Mouse (Mus musculus) heart, adult 2 months (tissue): ENCODE results near the gene Dxo. TPM values are rescaled to one million over a fixed set of nuclear protein-coding genes. Genes with fewer than 3 reads are reported as not detected.

Source experiments
- DNase-seq, 2 experiments: peaks; one replicate each; pipeline ENCODE4 v3.0.0; 2021
- H3K27ac ChIP-seq: fragments of 200-600 bp; 2 replicates; pipeline ENCODE4 v1.8.1; 2022
- H3K27me3 ChIP-seq: fragments of 200-500 bp; 2 replicates; pipeline ENCODE4 v1.6.1; 2012; ENCODE audit warnings: mild to moderate bottlenecking, low read length, inconsistent platforms, mixed read lengths; ENCODE audit not compliant: control insufficient read depth, insufficient read depth
- H3K36me3 ChIP-seq: fragments of 200-500 bp; 2 replicates; pipeline ENCODE4 v1.6.1; 2012; ENCODE audit warnings: low read length, inconsistent platforms; ENCODE audit not compliant: control insufficient read depth, insufficient read depth
- H3K4me1 ChIP-seq: fragments of 200-500 bp; 2 replicates; pipeline ENCODE4 v1.6.1; 2011; ENCODE audit warnings: low read length; ENCODE audit not compliant: control insufficient read depth, insufficient read depth
- H3K4me3 ChIP-seq: fragments of 200-600 bp; 2 replicates; pipeline ENCODE4 v1.8.1; 2022
- H3K79me2 ChIP-seq: fragments of 200-500 bp; replicated peaks from 2 replicates; pipeline ENCODE4 v1.6.1; 2012; ENCODE audit warnings: mild to moderate bottlenecking, inconsistent platforms, low read length, moderate library complexity, mixed read lengths; ENCODE audit not compliant: control insufficient read depth, insufficient read depth
- H3K9ac ChIP-seq: fragments of 200-500 bp; 2 replicates; pipeline ENCODE4 v1.6.1; 2012; ENCODE audit warnings: low read depth, mild to moderate bottlenecking, control low read depth, inconsistent platforms, low read length, mixed read lengths
- CTCF ChIP-seq: fragments of 200-600 bp; IDR thresholded peaks from 2 replicates; pipeline ENCODE4 v1.8.1; 2022; ENCODE audit warnings: antibody characterized with exemption, mild to moderate bottlenecking, moderate library complexity
- EP300 ChIP-seq: fragments of 200-500 bp; IDR thresholded peaks from 2 replicates; pipeline ENCODE4 v1.6.1; 2011; ENCODE audit warnings: low read depth, low read length, control low read depth; ENCODE audit not compliant: insufficient read depth
- POLR2A ChIP-seq: fragments of 200-500 bp; IDR thresholded peaks from 2 replicates; pipeline ENCODE4 v1.6.1; 2011; ENCODE audit warnings: mild to moderate bottlenecking, low read depth, low read length, control low read depth; ENCODE audit not compliant: insufficient read depth
- WGBS: fragments of 180-500 bp; shearing (Covaris S2); methylation state at CpG from one replicate; pipeline ENCODE4 v1.1.7; 2018; 5-methylcytosine and 5-hydroxymethylcytosine counted together
- intact Hi-C: fragments of 180-260 bp; cut with DNase I; formaldehyde crosslinking; loops from one replicate; pipeline ENCODE4 v1.15.1; 2025
- microRNA-seq, 2 experiments: library from miRNA; unstranded; fragments of <30 nt; microRNA quantifications; one replicate each; pipeline ENCODE4 v1.2.0; 2021
- polyA plus RNA-seq: library from polyadenylated mRNA; depleted of rRNA; stranded (reverse); fragments of >200 nt; gene quantifications from 2 replicates; pipeline ENCODE4 v1.2.3, GENCODE M21; 2012; rRNA removed
- total RNA-seq, 2 experiments: library from RNA; stranded (reverse); gene quantifications; 2 replicates each; pipeline ENCODE4 v1.2.3; 2021

Gene Dxo
- total and polyA plus RNA-seq, 3 experiments: 12.4 to 28.3 (median 14.2) TPM

- Histone ChIP-seq H3K36me3 (no peaks in the 10 kb centered on the region), H3K27me3 (no peaks in the 10 kb centered on the region), H3K4me3 (no peak within 1 kb of the TSS), H3K4me1 (no peaks in the 10 kb centered on the region), H3K79me2 (no peaks in the 10 kb centered on the region), H3K9ac (no peak within 1 kb of the TSS), H3K27ac (no peak within 1 kb of the TSS)
- WGBS: 22% methylated on average over 15 of the region's 15 CpGs
- intact Hi-C loops: no loop called here
- no peak for TF ChIP-seq EP300
- TF ChIP-seq POLR2A: no peak
- TF ChIP-seq CTCF: no peak
- no peak for DNase-seq
Observed at GRCm38 (mm10) chr17:34881683-34882310, 45.0 kb downstream of the Dxo start, which contains the start of gene Gm20547. Gm20547 (minus strand) TSS chr17:34882042.

- Histone ChIP-seq H3K79me2 (no peaks in the 10 kb centered on the region), H3K4me1 (no peaks in the 10 kb centered on the region), H3K36me3 (no peaks in the 10 kb centered on the region), H3K27me3 (no peaks in the 10 kb centered on the region), H3K9ac (no peak overlapping the region), H3K27ac (no peak overlapping the region), H3K4me3 (no peak overlapping the region)
- no peak for TF ChIP-seq CTCF
- TF ChIP-seq POLR2A: no peak
- no peak for TF ChIP-seq EP300
- 73% methylated on average over 3 of the region's 3 CpGs for WGBS
- intact Hi-C loops: no loop called here
- no peak for DNase-seq
Observed at GRCm38 (mm10) chr17:34883332-34883731, 46.5 kb downstream of the Dxo start.

DNA sequence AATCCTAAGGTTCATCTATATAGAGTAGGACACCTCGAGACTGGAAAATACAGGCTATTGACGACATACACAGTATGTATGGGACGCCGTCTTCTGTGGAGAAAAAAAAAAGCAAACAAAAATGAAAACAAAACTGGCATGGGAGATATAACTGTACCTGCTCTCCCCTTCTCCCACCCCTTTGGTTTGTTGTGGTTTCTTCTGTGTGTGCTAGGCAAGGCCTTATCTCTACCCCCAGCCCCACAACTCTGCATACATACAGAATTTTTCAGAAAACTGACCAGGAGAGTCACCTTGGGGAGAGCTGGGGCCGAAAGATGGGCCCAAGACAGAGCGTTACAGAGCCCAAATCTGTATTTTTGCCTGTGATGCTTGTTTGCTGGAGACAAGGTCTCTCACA is 47.9 kb downstream of the Dxo start:
- no peak for DNase-seq
- no peak overlapping the region for H3K4me3 ChIP-seq
- intact Hi-C loops: no loop called here
- no peak for TF ChIP-seq EP300
- TF ChIP-seq POLR2A: no peak
- no peak for TF ChIP-seq CTCF
- H3K27me3 ChIP-seq: no peaks in the 10 kb centered on the region
- no peak overlapping the region for H3K9ac ChIP-seq
- H3K4me1 ChIP-seq: no peaks in the 10 kb centered on the region
- H3K27ac ChIP-seq: no peak overlapping the region
- 90% methylated on average over 6 of the region's 6 CpGs for WGBS
- H3K79me2 ChIP-seq: no peaks in the 10 kb centered on the region
- no peaks in the 10 kb centered on the region for H3K36me3 ChIP-seq

- no peaks in the 10 kb centered on the region for H3K27me3 ChIP-seq
- no peaks in the 10 kb centered on the region for H3K4me1 ChIP-seq
- 70% methylated on average over 3 of the region's 3 CpGs for WGBS
- no peaks in the 10 kb centered on the region for H3K36me3 ChIP-seq
- TF ChIP-seq CTCF: no peak
- no peak for TF ChIP-seq EP300
- no peak for TF ChIP-seq POLR2A
- no peaks in the 10 kb centered on the region for H3K79me2 ChIP-seq
- no peak overlapping the region for H3K27ac ChIP-seq
- intact Hi-C loops: no loop called here
- H3K4me3 ChIP-seq: no peak overlapping the region
- no peak overlapping the region for H3K9ac ChIP-seq
- DNase-seq: no peak
Observed at GRCm38 (mm10) chr17:34885615-34886014, 48.8 kb downstream of the Dxo start.

DNA sequence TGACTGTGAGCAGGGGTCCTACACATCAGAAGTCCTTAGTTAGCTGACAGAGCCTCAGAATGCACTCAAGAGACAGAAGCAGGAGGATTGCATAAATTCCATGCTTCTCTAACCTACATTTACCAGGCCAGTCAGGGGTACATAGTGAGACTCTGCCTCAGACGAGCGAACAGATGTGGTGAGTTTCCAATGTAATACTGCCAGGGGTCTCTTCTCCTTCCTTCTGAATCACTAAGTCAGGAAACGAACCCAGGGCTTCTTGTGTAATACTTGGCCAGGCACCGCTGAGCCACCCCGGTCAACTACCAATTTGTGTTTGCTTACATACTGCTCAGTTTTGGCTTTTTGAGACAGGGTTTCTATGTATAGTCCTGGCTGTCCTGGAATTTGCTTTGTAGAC is 51.1 kb downstream of the Dxo start:
- Histone ChIP-seq H3K4me3 (no peak overlapping the region), H3K36me3 (no peaks in the 10 kb centered on the region), H3K79me2 (no peaks in the 10 kb centered on the region), H3K27ac (no peak overlapping the region), H3K4me1 (no peaks in the 10 kb centered on the region), H3K9ac (no peak overlapping the region), H3K27me3 (no peaks in the 10 kb centered on the region)
- no peak for TF ChIP-seq CTCF
- TF ChIP-seq POLR2A: no peak
- no peak for TF ChIP-seq EP300
- WGBS: 82% methylated on average over 5 of the region's 5 CpGs
- intact Hi-C loops: no loop called here
- no peak for DNase-seq

Small RNA genes lying within 50 kb of the gene (microRNA-seq; reads per million reads assigned to microRNA genes)
- gene Mir6970 (0 reads per million in 2 experiments), gene Mir6971 (1.1 to 4.2 reads per million in 2 experiments), gene Mir6972 (0 reads per million in 2 experiments)

Other genes starting within 250 kb of the Dxo start
Only the 30 nearest of the 39 such genes appear.
- 1 to 10 TPM; 1.2 to 1.8 TPM for gene Egfl8, start 221.0 kb upstream of the Dxo start, total RNA-seq
- 2.4 and 3.4 TPM in 2 replicates for gene Egfl8, start 221.0 kb upstream of the Dxo start, polyA plus RNA-seq
- gene Ppt2, start 208.5 kb upstream of the Dxo start, total RNA-seq: 10 to 100 TPM; 53.0 to 63.9 TPM
- gene Ppt2, start 208.5 kb upstream of the Dxo start, polyA plus RNA-seq: 50.5 and 55.7 TPM in 2 replicates
- gene Prrt1, start 207.5 kb upstream of the Dxo start, total RNA-seq: 1 to 10 TPM in 1 of 2 experiments, under 1 TPM in 1; 0.86 to 1.4 TPM
- 2.7 and 7.0 TPM in 2 replicates for gene Prrt1, start 207.5 kb upstream of the Dxo start, polyA plus RNA-seq
- 1 to 10 TPM; 7.9 TPM for gene Fkbpl, start 192.3 kb upstream of the Dxo start, total RNA-seq
- 4.0 and 8.8 TPM in 2 replicates for gene Fkbpl, start 192.3 kb upstream of the Dxo start, polyA plus RNA-seq
- gene Atf6b, start 189.9 kb upstream of the Dxo start, total RNA-seq: 10 to 100 TPM; 15.3 to 18.4 TPM
- gene Atf6b, start 189.9 kb upstream of the Dxo start, polyA plus RNA-seq: 25.3 and 27.4 TPM in 2 replicates
- gene Tnxb, start 166.5 kb upstream of the Dxo start, total RNA-seq: 10 to 100 TPM; 28.5 to 28.8 TPM
- gene Tnxb, start 166.5 kb upstream of the Dxo start, polyA plus RNA-seq: 27.3 and 32.7 TPM in 2 replicates
- gene C4b, start 93.1 kb upstream of the Dxo start, total RNA-seq: 10 to 100 TPM; 16.8 to 19.7 TPM
- gene C4b, start 93.1 kb upstream of the Dxo start, polyA plus RNA-seq: 18.0 and 26.6 TPM in 2 replicates
- not detected for gene Cyp21a1, start 32.5 kb upstream of the Dxo start, total RNA-seq
- gene Cyp21a1, start 32.5 kb upstream of the Dxo start, polyA plus RNA-seq: 0.09 and 0.20 TPM in 2 replicates
- gene Stk19, start 74 bp upstream of the Dxo start, total RNA-seq: 1 to 10 TPM; 8.5 to 9.5 TPM
- 14.1 and 17.3 TPM in 2 replicates for gene Stk19, start 74 bp upstream of the Dxo start, polyA plus RNA-seq
- gene Skiv2l, start 13.2 kb downstream of the Dxo start, total RNA-seq: 10 to 100 TPM; 18.1 to 26.8 TPM
- gene Skiv2l, start 13.2 kb downstream of the Dxo start, polyA plus RNA-seq: 28.9 and 37.7 TPM in 2 replicates
- 10 to 100 TPM; 14.9 to 15.8 TPM for gene Nelfe, start 13.4 kb downstream of the Dxo start, total RNA-seq
- 12.3 and 15.5 TPM in 2 replicates for gene Nelfe, start 13.4 kb downstream of the Dxo start, polyA plus RNA-seq
- 1 to 10 TPM; 2.6 to 3.8 TPM for gene Cfb, start 25.5 kb downstream of the Dxo start, total RNA-seq
- 3.9 and 5.7 TPM in 2 replicates for gene Cfb, start 25.5 kb downstream of the Dxo start, polyA plus RNA-seq
- 1 to 10 TPM; 7.9 to 9.0 TPM for gene Zbtb12, start 42.5 kb downstream of the Dxo start, total RNA-seq
- gene Zbtb12, start 42.5 kb downstream of the Dxo start, polyA plus RNA-seq: 10.0 and 11.0 TPM in 2 replicates
- gene Gm20547, start 45.0 kb downstream of the Dxo start, total RNA-seq: not detected
- gene Gm20547, start 45.0 kb downstream of the Dxo start, polyA plus RNA-seq: not detected in 2 replicates
- 1 to 10 TPM; 1.8 to 3.1 TPM for gene C2, start 61.2 kb downstream of the Dxo start, total RNA-seq
- gene C2, start 61.2 kb downstream of the Dxo start, polyA plus RNA-seq: 4.5 and 8.1 TPM in 2 replicates
- gene Ehmt2, start 61.5 kb downstream of the Dxo start, total RNA-seq: 10 to 100 TPM; 38.0 to 42.6 TPM
- gene Ehmt2, start 61.5 kb downstream of the Dxo start, polyA plus RNA-seq: 61.6 and 64.0 TPM in 2 replicates
- gene Slc44a4, start 77.4 kb downstream of the Dxo start, total RNA-seq: not detected
- gene Slc44a4, start 77.4 kb downstream of the Dxo start, polyA plus RNA-seq: 1.1 TPM in 1 of 2 replicates, not detected in the other
- gene Neu1, start 94.2 kb downstream of the Dxo start, total RNA-seq: 10 to 100 TPM; 14.5 TPM
- 22.0 and 23.6 TPM in 2 replicates for gene Neu1, start 94.2 kb downstream of the Dxo start, polyA plus RNA-seq
- 10 to 100 TPM in 1 of 2 experiments, 1 to 10 TPM in 1; 2.9 to 11.2 TPM for gene Hspa1b, start 122.2 kb downstream of the Dxo start, total RNA-seq
- gene Hspa1b, start 122.2 kb downstream of the Dxo start, polyA plus RNA-seq: 2.0 and 6.3 TPM in 2 replicates
- not detected for gene Gm20481, start 132.9 kb downstream of the Dxo start, total RNA-seq
- gene Gm20481, start 132.9 kb downstream of the Dxo start, polyA plus RNA-seq: not detected in 2 replicates
- gene Hspa1a, start 135.1 kb downstream of the Dxo start, total RNA-seq: 1 to 10 TPM; 3.3 to 9.8 TPM
- 3.0 and 5.9 TPM in 2 replicates for gene Hspa1a, start 135.1 kb downstream of the Dxo start, polyA plus RNA-seq
- gene Hspa1l, start 135.7 kb downstream of the Dxo start, total RNA-seq: 10 to 100 TPM in 1 of 2 experiments, 1 to 10 TPM in 1; 8.3 to 10.9 TPM
- 3.6 and 6.6 TPM in 2 replicates for gene Hspa1l, start 135.7 kb downstream of the Dxo start, polyA plus RNA-seq
- 10 to 100 TPM; 17.3 to 21.3 TPM for gene Lsm2, start 144.8 kb downstream of the Dxo start, total RNA-seq
- gene Lsm2, start 144.8 kb downstream of the Dxo start, polyA plus RNA-seq: 50.7 and 58.0 TPM in 2 replicates
- gene Vars, start 164.0 kb downstream of the Dxo start, total RNA-seq: 10 to 100 TPM; 27.0 to 28.5 TPM
- gene Vars, start 164.0 kb downstream of the Dxo start, polyA plus RNA-seq: 32.7 and 39.2 TPM in 2 replicates
- 10 to 100 TPM; 10.0 to 10.9 TPM for gene Vwa7, start 179.6 kb downstream of the Dxo start, total RNA-seq
- gene Vwa7, start 179.6 kb downstream of the Dxo start, polyA plus RNA-seq: 7.5 and 10.2 TPM in 2 replicates
- gene Sapcd1, start 191.0 kb downstream of the Dxo start, total RNA-seq: not detected
- 0.20 and 0.67 TPM in 2 replicates for gene Sapcd1, start 191.0 kb downstream of the Dxo start, polyA plus RNA-seq
- gene Msh5, start 209.7 kb downstream of the Dxo start, total RNA-seq: under 1 TPM; 0.23 to 0.29 TPM
- gene Msh5, start 209.7 kb downstream of the Dxo start, polyA plus RNA-seq: 1.00 and 1.2 TPM in 2 replicates
- 10 to 100 TPM; 32.5 to 33.1 TPM for gene Clic1, start 212.9 kb downstream of the Dxo start, total RNA-seq
- 44.4 and 51.6 TPM in 2 replicates for gene Clic1, start 212.9 kb downstream of the Dxo start, polyA plus RNA-seq
- gene Ddah2, start 222.0 kb downstream of the Dxo start, total RNA-seq: 10 to 100 TPM; 20.0 to 20.5 TPM
- 31.4 and 40.8 TPM in 2 replicates for gene Ddah2, start 222.0 kb downstream of the Dxo start, polyA plus RNA-seq
- gene Ly6g6c, start 228.4 kb downstream of the Dxo start, total RNA-seq: under 1 TPM; 0.34 to 0.55 TPM
- gene Ly6g6c, start 228.4 kb downstream of the Dxo start, polyA plus RNA-seq: 0.23 and 0.64 TPM in 2 replicates